Mouse (Mus musculus) heart, postnatal 36 days (tissue): ENCODE results near the gene Gm10065. TPM values are rescaled to one million over a fixed set of nuclear protein-coding genes. Genes with fewer than 3 reads are reported as not detected.
"Not testable (repeated sequence)": the region's sequence is repeated elsewhere in the genome, so short reads cannot be mapped to it uniquely, and the experiment has no call there.

ENCODE experiments used
- DNase-seq, 2 experiments: peaks; one replicate each; pipeline ENCODE4 v3.0.0; 2021 to 2022
- intact Hi-C: fragments of 180-260 bp; cut with DNase I; formaldehyde crosslinking; loops from one replicate; pipeline ENCODE4 v1.15.1; 2025
- total RNA-seq, 2 experiments: library from RNA; stranded (reverse); gene quantifications; 2 replicates each; pipeline ENCODE4 v1.2.3; 2021

Gm10065 gene
- not detected for total RNA-seq

GRCm38 (mm10) chr13:21478759-21479670 is at the start of gene Gm10065, which contains the start of gene Zkscan4:
Gene Gm10065 (minus strand): TSS chr13:21479441.
Gene Zkscan4 (plus strand): TSS chr13:21478907.
- DNase-seq: peak; percentile 63 to 72
- intact Hi-C loops: not testable (repeated sequence)

- peak; percentile 80 to 85 for DNase-seq
- intact Hi-C loops: loop anchor here (2.0 to 10.0 kb wide), 3 partner anchors 25 to 101 kb away; partner anchors contain the start of genes Nkapl, Zkscan3 and Zkscan8
Measured at GRCm38 (mm10) chr13:21506221-21506649, 27.0 kb upstream of the Gm10065 start.

- no peak for DNase-seq
- intact Hi-C loops: loop anchor here (10.0 kb wide), 1 partner anchor 97 kb away; the partner anchor contains the start of gene Zkscan3
Measured at GRCm38 (mm10) chr13:21502296-21502695, 23.1 kb upstream of the Gm10065 start.

- intact Hi-C loops: loop anchor here (10.0 kb wide), 1 partner anchor 96 kb away; the partner anchor contains the start of gene Zkscan3
- not testable (repeated sequence) for DNase-seq
Measured at GRCm38 (mm10) chr13:21501182-21501581, 21.9 kb upstream of the Gm10065 start, which contains the start of gene Gm11273. Gene Gm11273 (minus strand): TSS chr13:21501418.

GRCm38 (mm10) chr13:21495080-21495479 is 15.8 kb upstream of the Gm10065 start, which contains the start of gene AK157302:
Gene AK157302 (plus strand): TSS chr13:21495223.
- intact Hi-C loops: no loop called here
- DNase-seq: peak in 1 of 2 experiments; percentile 35

GRCm38 (mm10) chr13:21492847-21493246 is 13.6 kb upstream of the Gm10065 start:
- no peak for DNase-seq
- intact Hi-C loops: no loop called here

- no peak for DNase-seq
- intact Hi-C loops: no loop called here
Measured at GRCm38 (mm10) chr13:21486881-21487280, 7.6 kb upstream of the Gm10065 start.

- intact Hi-C loops: no loop called here
- DNase-seq: no peak
Measured at GRCm38 (mm10) chr13:21472427-21472826, 6.8 kb downstream of the Gm10065 start.

GRCm38 (mm10) chr13:21469097-21469496 is 10.1 kb downstream of the Gm10065 start:
- intact Hi-C loops: loop anchor here (1.0 to 5.0 kb wide), 3 partner anchors 38 to 107 kb away; partner anchors contain the start of gene Zscan12
- DNase-seq: no peak

GRCm38 (mm10) chr13:21468061-21469019 is 10.9 kb downstream of the Gm10065 start, which contains the start of gene Nkapl:
Gene Nkapl (minus strand): TSS chr13:21468509.
- intact Hi-C loops: loop anchor here (1.0 to 5.0 kb wide), 3 partner anchors 39 to 106 kb away; partner anchors contain the start of gene Zscan12

GRCm38 (mm10) chr13:21467336-21467735 is 11.9 kb downstream of the Gm10065 start:
- no peak for DNase-seq
- intact Hi-C loops: loop anchor here (5.0 kb wide), 2 partner anchors 40 to 105 kb away; partner anchors contain the start of gene Zscan12

More at GRCm38 (mm10) chr13:21468061-21469019, 10.9 kb downstream of the Gm10065 start, which contains the start of gene Nkapl:
- DNase-seq: peak; percentile 83 to 84

GRCm38 (mm10) chr13:21462516-21462915 is 16.7 kb downstream of the Gm10065 start:
- not testable (repeated sequence) for DNase-seq

GRCm38 (mm10) chr13:21456347-21456746 is 22.9 kb downstream of the Gm10065 start:
- DNase-seq: no peak
- intact Hi-C loops: no loop called here

More at GRCm38 (mm10) chr13:21462516-21462915, 16.7 kb downstream of the Gm10065 start:
- intact Hi-C loops: not testable (repeated sequence)

GRCm38 (mm10) chr13:21454133-21454532 is 25.1 kb downstream of the Gm10065 start:
- intact Hi-C loops: no loop called here
- no peak for DNase-seq

GRCm38 (mm10) chr13:21453449-21453848 is 25.8 kb downstream of the Gm10065 start, which contains the start of gene Zscan26:
Gene Zscan26 (minus strand): TSS chr13:21453730.
- peak; percentile 84 to 88 for DNase-seq
- intact Hi-C loops: loop anchor here (1.0 to 2.0 kb wide), 3 partner anchors 51 to 91 kb away; partner anchors contain the start of genes Zkscan3 and Zscan12

- DNase-seq: no peak
- intact Hi-C loops: loop anchor here (1.0 to 2.0 kb wide), 3 partner anchors 50 to 91 kb away; partner anchors contain the start of genes Zkscan3 and Zscan12
Measured at GRCm38 (mm10) chr13:21453042-21453441, 26.2 kb downstream of the Gm10065 start.

- intact Hi-C loops: no loop called here
- no peak for DNase-seq
Measured at GRCm38 (mm10) chr13:21447856-21448614, 31.2 kb downstream of the Gm10065 start.

GRCm38 (mm10) chr13:21446796-21447195 is 32.4 kb downstream of the Gm10065 start:
- no peak for DNase-seq

GRCm38 (mm10) chr13:21441207-21441572 is 38.1 kb downstream of the Gm10065 start:
- intact Hi-C loops: loop anchor here (2.0 kb wide), 1 partner anchor 38 kb away; the partner anchor contains the start of gene Zkscan3
- no peak for DNase-seq

More at GRCm38 (mm10) chr13:21446796-21447195, 32.4 kb downstream of the Gm10065 start:
- intact Hi-C loops: no loop called here
